Mouse (Mus musculus) macrophage (primary cell): ENCODE results near the gene Ackr2. TPM values are rescaled to one million over a fixed set of nuclear protein-coding genes. Genes with fewer than 3 reads are reported as not detected.

Experiments used
- H3K27ac ChIP-seq: fragments of 350-480 bp; formaldehyde crosslinking; 2 replicates; pipeline ENCODE4 v1.9.0; 2021
- H3K36me3 ChIP-seq: fragments of 350-480 bp; formaldehyde crosslinking; 2 replicates; pipeline ENCODE4 v1.9.0; 2021; ENCODE audit errors: inconsistent target
- H3K4me3 ChIP-seq: fragments of 350-480 bp; formaldehyde crosslinking; 2 replicates; pipeline ENCODE4 v1.9.0; 2021; ENCODE audit errors: inconsistent target
- H3K79me2 ChIP-seq: fragments of 350-480 bp; formaldehyde crosslinking; 2 replicates; pipeline ENCODE4 v1.9.0; 2021; ENCODE audit errors: inconsistent target
- WGBS: methylation state at CpG from one replicate; pipeline ENCODE4 v1.1.7; 2026; ENCODE audit warnings: inconsistent platforms; ENCODE audit not compliant: missing documents; 5-methylcytosine and 5-hydroxymethylcytosine counted together
- polyA plus RNA-seq: library from polyadenylated mRNA; stranded (reverse); fragments of 250-400 nt; gene quantifications from 3 replicates; pipeline ENCODE4 v1.2.4, GENCODE M21; 2018; ENCODE audit warnings: inconsistent platforms

The Ackr2 gene
- polyA plus RNA-seq, 1 experiment from 2014 or later, result not detected

GRCm38 (mm10) chr9:121916102-121916501, 17.9 kb downstream of the Ackr2 start, which contains the start of gene Cyp8b1:
Gene Cyp8b1, minus strand, starts transcription at chr9:121916305.
- 90% methylated on average over 8 of the region's 8 CpGs for WGBS
- no peak within 1 kb of the TSS for H3K27ac ChIP-seq

GRCm38 (mm10) chr9:121919027-121919501, 20.9 kb downstream of the Ackr2 start:
- Histone ChIP-seq H3K36me3 (no peaks in the 10 kb centered on the region), H3K79me2 (no peaks in the 10 kb centered on the region), H3K4me3 (no peak overlapping the region), H3K27ac (peak overlapping the region; percentile 25)
- 8% methylated on average over 10 of the region's 10 CpGs for WGBS

More at GRCm38 (mm10) chr9:121916102-121916501, 17.9 kb downstream of the Ackr2 start, which contains the start of gene Cyp8b1:
- Histone ChIP-seq H3K79me2 (no peaks in the 10 kb centered on the region), H3K36me3 (no peaks in the 10 kb centered on the region), H3K4me3 (no peak within 1 kb of the TSS)

- H3K27ac ChIP-seq, result no peak overlapping the region
- 77% methylated on average over 8 of the region's 8 CpGs for WGBS
- no peaks in the 10 kb centered on the region for H3K79me2 ChIP-seq
- H3K4me3 ChIP-seq, result no peak overlapping the region
- no peaks in the 10 kb centered on the region for H3K36me3 ChIP-seq
Measured at GRCm38 (mm10) chr9:121923443-121923842, 25.3 kb downstream of the Ackr2 start.

- H3K4me3 ChIP-seq, result no peak overlapping the region
- no peak overlapping the region for H3K27ac ChIP-seq
- no peaks in the 10 kb centered on the region for H3K79me2 ChIP-seq
- no peaks in the 10 kb centered on the region for H3K36me3 ChIP-seq
- WGBS, result 92% methylated on average over 5 of the region's 5 CpGs
Measured at GRCm38 (mm10) chr9:121923906-121924305, 25.8 kb downstream of the Ackr2 start.

GRCm38 (mm10) chr9:121924901-121925560, 26.9 kb downstream of the Ackr2 start:
- Histone ChIP-seq H3K4me3 (no peak overlapping the region), H3K79me2 (no peaks in the 10 kb centered on the region), H3K27ac (no peak overlapping the region), H3K36me3 (no peaks in the 10 kb centered on the region)
- 57% methylated on average over 9 of the region's 9 CpGs for WGBS

GRCm38 (mm10) chr9:121925959-121926358, 27.8 kb downstream of the Ackr2 start:
- no peak overlapping the region for H3K27ac ChIP-seq
- WGBS, result 67% methylated on average over 8 of the region's 8 CpGs
- no peak overlapping the region for H3K4me3 ChIP-seq
- no peaks in the 10 kb centered on the region for H3K36me3 ChIP-seq
- no peaks in the 10 kb centered on the region for H3K79me2 ChIP-seq

GRCm38 (mm10) chr9:121926634-121927405, 28.7 kb downstream of the Ackr2 start:
- H3K27ac ChIP-seq, result no peak overlapping the region
- no peak overlapping the region for H3K4me3 ChIP-seq
- WGBS, result 36% methylated on average over 11 of the region's 11 CpGs

GRCm38 (mm10) chr9:121927721-121928120, 29.6 kb downstream of the Ackr2 start:
- Histone ChIP-seq H3K27ac (no peak overlapping the region), H3K4me3 (no peak overlapping the region), H3K36me3 (no peaks in the 10 kb centered on the region), H3K79me2 (no peaks in the 10 kb centered on the region)
- WGBS, result 87% methylated on average over 7 of the region's 7 CpGs

More at GRCm38 (mm10) chr9:121926634-121927405, 28.7 kb downstream of the Ackr2 start:
- Histone ChIP-seq H3K79me2 (no peaks in the 10 kb centered on the region), H3K36me3 (no peaks in the 10 kb centered on the region)

- no peaks in the 10 kb centered on the region for H3K36me3 ChIP-seq
- no peaks in the 10 kb centered on the region for H3K79me2 ChIP-seq
- 9% methylated on average over 2 of the region's 2 CpGs for WGBS
- H3K4me3 ChIP-seq, result no peak overlapping the region
- no peak overlapping the region for H3K27ac ChIP-seq
Measured at GRCm38 (mm10) chr9:121928498-121928897, 30.3 kb downstream of the Ackr2 start.

GRCm38 (mm10) chr9:121934856-121935255, 36.7 kb downstream of the Ackr2 start:
- Histone ChIP-seq H3K27ac (no peak overlapping the region), H3K4me3 (no peak overlapping the region), H3K79me2 (no peaks in the 10 kb centered on the region), H3K36me3 (no peaks in the 10 kb centered on the region)
- 89% methylated on average over 4 of the region's 4 CpGs for WGBS

- Histone ChIP-seq H3K36me3 (no peaks in the 10 kb centered on the region), H3K4me3 (no peak overlapping the region), H3K79me2 (no peaks in the 10 kb centered on the region), H3K27ac (no peak overlapping the region)
- WGBS, result 73% methylated on average over 1 of the region's 1 CpGs
Measured at GRCm38 (mm10) chr9:121936952-121937351, 38.8 kb downstream of the Ackr2 start.

GRCm38 (mm10) chr9:121937451-121937864, 39.3 kb downstream of the Ackr2 start:
- H3K27ac ChIP-seq, result no peak overlapping the region
- no peaks in the 10 kb centered on the region for H3K36me3 ChIP-seq
- H3K4me3 ChIP-seq, result no peak overlapping the region
- WGBS, result 28% methylated on average over 6 of the region's 6 CpGs
- no peaks in the 10 kb centered on the region for H3K79me2 ChIP-seq

- no peak overlapping the region for H3K4me3 ChIP-seq
- H3K79me2 ChIP-seq, result no peaks in the 10 kb centered on the region
- H3K36me3 ChIP-seq, result no peaks in the 10 kb centered on the region
- 62% methylated on average over 21 of the region's 21 CpGs for WGBS
- H3K27ac ChIP-seq, result no peak overlapping the region
Measured at GRCm38 (mm10) chr9:121937944-121938355, 39.8 kb downstream of the Ackr2 start.

- 50% methylated on average over 3 of the region's 3 CpGs for WGBS
- Histone ChIP-seq H3K27ac (no peak overlapping the region), H3K79me2 (no peaks in the 10 kb centered on the region), H3K4me3 (no peak overlapping the region), H3K36me3 (no peaks in the 10 kb centered on the region)
Measured at GRCm38 (mm10) chr9:121943005-121943404, 44.9 kb downstream of the Ackr2 start.

- Histone ChIP-seq H3K36me3 (no peaks in the 10 kb centered on the region), H3K27ac (no peak overlapping the region), H3K4me3 (no peak overlapping the region), H3K79me2 (no peaks in the 10 kb centered on the region)
- WGBS, result 56% methylated on average over 3 of the region's 3 CpGs
Measured at GRCm38 (mm10) chr9:121943628-121944027, 45.5 kb downstream of the Ackr2 start.
